In genomic region chr5:113772450-113772895, GRCm38 (mm10) we compare ENCODE assay signal across 8 mouse cellular contexts. TPM values are rescaled to one million over a fixed set of nuclear protein-coding genes. Genes with fewer than 3 reads are reported as not detected.
DNase-seq lines count a peak whose midpoint lies in the region; ATAC-seq lines count a peak whose summit lies in the region.

Gene Sart3, minus strand, starts transcription at chr5:113772510.
Gene Iscu, plus strand, starts transcription at chr5:113772748.

- H3K9ac ChIP-seq in heart, embryonic 14.5 days (ENCODE audit: low read length) = peak within 1 kb of the TSS; percentile 93
- peak within 1 kb of the TSS; percentile 93 for H3K9ac ChIP-seq in liver, embryonic 13.5 days
- peak within 1 kb of the TSS; percentile 96 for H3K9ac ChIP-seq in stomach, embryonic 16.5 days (ENCODE audit: low read length)

- ATAC-seq in CD4-positive, CD25-positive, alpha-beta regulatory T cell, adult 4 months = peak; percentile 73
- peak; percentile 86 for ATAC-seq in heart, embryonic 14.5 days (ENCODE audit: insufficient number of reproducible peaks, insufficient read depth, low FRiP score, low read depth)
- ATAC-seq in liver, embryonic 13.5 days (ENCODE audit: low read depth) = peak; percentile 81
- peak; percentile 90 for ATAC-seq in stomach, embryonic 16.5 days (ENCODE audit: insufficient read depth, low FRiP score)

- H3K27me3 ChIP-seq in heart, embryonic 14.5 days (ENCODE audit: control insufficient read depth, insufficient read depth, low read length) = no peaks in the 10 kb centered on the region
- no peaks in the 10 kb centered on the region for H3K27me3 ChIP-seq in liver, embryonic 13.5 days
- no peaks in the 10 kb centered on the region for H3K27me3 ChIP-seq in stomach, embryonic 16.5 days (ENCODE audit: control insufficient read depth, insufficient read depth, low read length)

- H3K27ac ChIP-seq in heart, embryonic 14.5 days (replicated peaks in 1 of 2; ENCODE audit: control insufficient read depth in 1 of 2, insufficient read depth in 1 of 2, low read depth in 2 of 2, low read length in 2 of 2) = peak within 1 kb of the TSS; percentile 96 to 98
- peak within 1 kb of the TSS; percentile 93 for H3K27ac ChIP-seq in liver, embryonic 13.5 days
- peak within 1 kb of the TSS; percentile 96 for H3K27ac ChIP-seq in stomach, embryonic 16.5 days (ENCODE audit: low read length)

- peak within 1 kb of the TSS; percentile 66 to 96 for H3K4me3 ChIP-seq in heart, embryonic 14.5 days (ENCODE audit: control insufficient read depth in 1 of 2, insufficient read depth in 1 of 2, low read depth in 1 of 2, low read length in 2 of 2)
- H3K4me3 ChIP-seq in liver, embryonic 13.5 days (replicated peaks) = peak within 1 kb of the TSS; percentile 100
- peak within 1 kb of the TSS; percentile 97 for H3K4me3 ChIP-seq in stomach, embryonic 16.5 days (replicated peaks; ENCODE audit: low read length)

- H3K4me2 ChIP-seq in heart, embryonic 14.5 days (ENCODE audit: low read length) = peak within 1 kb of the TSS; percentile 95
- H3K4me2 ChIP-seq in liver, embryonic 13.5 days = peak within 1 kb of the TSS; percentile 94
- H3K4me2 ChIP-seq in stomach, embryonic 16.5 days (ENCODE audit: low read depth, low read length) = peak within 1 kb of the TSS; percentile 97

- peaks cover 52% of the 10 kb centered on the region for H3K36me3 ChIP-seq in heart, embryonic 14.5 days (ENCODE audit: control insufficient read depth, insufficient read depth, low read length)
- peaks cover 50% of the 10 kb centered on the region for H3K36me3 ChIP-seq in liver, embryonic 13.5 days
- 0 out of 2 replicates have a peak, but pooled peaks cover 11% of the 10 kb centered on the region for H3K36me3 ChIP-seq in stomach, embryonic 16.5 days (ENCODE audit: control insufficient read depth, insufficient read depth, low read length)

- peak; percentile 89 for DNase-seq in c-Kit-negative CD71-positive TER-119-positive erythroid progenitor cells, embryonic 14.5 days (ENCODE audit: low read depth, low spot score)
- DNase-seq in fibroblast of lung, adult 2 months (ENCODE audit: low read depth) = peak; percentile 82
- peak; percentile 97 for DNase-seq in kidney, postnatal 14 days
- peak; percentile 95 for DNase-seq in liver, embryonic 13.5 days
- DNase-seq in neural tube, embryonic 10.5 days (ENCODE audit: extremely low spot score, low spot score) = peak; percentile 92

- WGBS in heart, embryonic 14.5 days = under 1% methylated on average over 49 of the region's 49 CpGs
- WGBS in liver, embryonic 13.5 days (ENCODE audit: insufficient replicate concordance) = under 1% methylated on average over 49 of the region's 49 CpGs
- under 1% methylated on average over 49 of the region's 49 CpGs for WGBS in stomach, embryonic 16.5 days

- H3K9me3 ChIP-seq in heart, embryonic 14.5 days (ENCODE audit: control insufficient read depth, low read length) = no peaks in the 10 kb centered on the region
- no peaks in the 10 kb centered on the region for H3K9me3 ChIP-seq in liver, embryonic 13.5 days (replicated peaks)
- no peaks in the 10 kb centered on the region for H3K9me3 ChIP-seq in stomach, embryonic 16.5 days (replicated peaks; ENCODE audit: control insufficient read depth, low read length)

- H3K4me1 ChIP-seq in heart, embryonic 14.5 days (ENCODE audit: control insufficient read depth in 2 of 2, insufficient read depth in 2 of 2, low read length in 2 of 2) = peaks cover 6 to 21% of the 10 kb centered on the region in 2 experiments
- H3K4me1 ChIP-seq in liver, embryonic 13.5 days (replicated peaks) = peaks cover 41% of the 10 kb centered on the region
- H3K4me1 ChIP-seq in stomach, embryonic 16.5 days (ENCODE audit: control insufficient read depth, insufficient read depth, low read length) = peaks cover 17% of the 10 kb centered on the region

RNA-seq across cellular contexts. Expression of gene Sart3, which starts in this region (rescaled TPM):
- polyA plus RNA-seq in CD4-positive, CD25-positive, alpha-beta regulatory T cell, adult 4 months (2017; shearing (Covaris generic)) = 10 to 100 TPM; 13.6 to 15.4 TPM
- polyA plus RNA-seq in heart, embryonic 14.5 days (2014; fragmentation: Nextera tagmentation; extraction: Ambion mirVana) = 25.9 and 27.7 TPM in 2 replicates
- 21.2 and 24.2 TPM in 2 replicates for polyA plus RNA-seq in liver, embryonic 13.5 days (2015; fragmentation: Nextera tagmentation; extraction: Ambion mirVana)
- polyA plus RNA-seq in stomach, embryonic 16.5 days (2015; fragmentation: Nextera tagmentation; extraction: Ambion mirVana) = 30.8 and 35.0 TPM in 2 replicates

RNA-seq across cellular contexts. Expression of gene Iscu, which starts in this region (rescaled TPM):
- polyA plus RNA-seq in CD4-positive, CD25-positive, alpha-beta regulatory T cell, adult 4 months (2017; shearing (Covaris generic)) = 10 to 100 TPM in 1 of 2 experiments, 1 to 10 TPM in 1; 7.1 to 10.8 TPM
- 128 and 132 TPM in 2 replicates for polyA plus RNA-seq in heart, embryonic 14.5 days (2014; fragmentation: Nextera tagmentation; extraction: Ambion mirVana)
- polyA plus RNA-seq in liver, embryonic 13.5 days (2015; fragmentation: Nextera tagmentation; extraction: Ambion mirVana) = 104 and 106 TPM in 2 replicates
- 97.0 and 112 TPM in 2 replicates for polyA plus RNA-seq in stomach, embryonic 16.5 days (2015; fragmentation: Nextera tagmentation; extraction: Ambion mirVana)

Comparison
In these comparisons a context has a peak if more than half of its experiments do, and no peak if none do; other contexts are left out.
1. Peak in every context shown above with its lines: DNase-seq, ATAC-seq, H3K4me3 ChIP-seq and H3K27ac ChIP-seq.